Mouse (Mus musculus) ES-Bruce4 (cell line): ENCODE measurements around the gene Cct2. TPM values are rescaled to one million over a fixed set of nuclear protein-coding genes. Genes with fewer than 3 reads are reported as not detected.

Source experiments
- H3K27ac ChIP-seq: 2 replicates; pipeline ENCODE4 v1.5.1; 2012; ENCODE audit warnings: low read length, inconsistent platforms; ENCODE audit not compliant: insufficient read depth
- H3K27me3 ChIP-seq: 2 replicates; pipeline ENCODE4 v1.6.1; 2012; ENCODE audit warnings: mild to moderate bottlenecking, low read length, inconsistent platforms; ENCODE audit not compliant: control insufficient read depth, poor library complexity, insufficient read depth, severe bottlenecking
- H3K36me3 ChIP-seq: 2 replicates; pipeline ENCODE4 v1.6.1; 2012; ENCODE audit warnings: inconsistent platforms, mild to moderate bottlenecking, low read length, moderate library complexity; ENCODE audit not compliant: control insufficient read depth, poor library complexity, insufficient read depth, severe bottlenecking
- H3K4me1 ChIP-seq: one replicate; pipeline ENCODE4 v1.8.1; 2011; ENCODE audit warnings: low read length; ENCODE audit not compliant: control insufficient read depth, insufficient read depth
- H3K4me3 ChIP-seq: 2 replicates; pipeline ENCODE4 v1.5.1; 2011; ENCODE audit warnings: low read depth, mild to moderate bottlenecking, low read length
- H3K9ac ChIP-seq: 2 replicates; pipeline ENCODE4 v1.6.1; 2012; ENCODE audit warnings: low read depth, mild to moderate bottlenecking, inconsistent platforms; ENCODE audit not compliant: poor library complexity, severe bottlenecking
- H3K9me3 ChIP-seq: replicated peaks from 2 replicates; pipeline ENCODE4 v1.6.1; 2012; ENCODE audit warnings: mild to moderate bottlenecking, low read length, inconsistent platforms; ENCODE audit not compliant: control insufficient read depth, poor library complexity, insufficient read depth, severe bottlenecking
- CTCF ChIP-seq: IDR thresholded peaks from one replicate; pipeline ENCODE4 v1.8.1; 2011; ENCODE audit warnings: low read depth, low read length
- EP300 ChIP-seq: IDR thresholded peaks from 2 replicates; pipeline ENCODE4 v1.6.1; 2011; ENCODE audit warnings: low read depth, low read length; ENCODE audit not compliant: insufficient read depth
- POLR2A ChIP-seq: IDR thresholded peaks from one replicate; pipeline ENCODE4 v1.8.1; 2011; ENCODE audit warnings: low read length; ENCODE audit not compliant: insufficient read depth
- polyA plus RNA-seq: library from polyadenylated mRNA; stranded (reverse); fragments of >200 nt; gene quantifications from 2 replicates; pipeline ENCODE4 v1.2.4, GENCODE M21; 2011; ENCODE audit warnings: low read depth; ENCODE audit not compliant: missing spikeins, insufficient read depth, insufficient read length

Cct2 gene
- polyA plus RNA-seq, 1 experiment = 974 TPM

GRCm38 (mm10) chr10:117013689-117014390, 49.8 kb downstream of the Cct2 start:
- no peak overlapping the region for H3K9ac ChIP-seq
- H3K9me3 ChIP-seq = no peaks in the 10 kb centered on the region
- H3K27ac ChIP-seq = no peak overlapping the region
- no peaks in the 10 kb centered on the region for H3K36me3 ChIP-seq
- H3K4me3 ChIP-seq = no peak overlapping the region
- H3K4me1 ChIP-seq = no peaks in the 10 kb centered on the region
- no peaks in the 10 kb centered on the region for H3K27me3 ChIP-seq
- TF ChIP-seq CTCF = no peak
- TF ChIP-seq EP300 = no peak
- no peak for TF ChIP-seq POLR2A

- Histone ChIP-seq H3K4me1 (no peaks in the 10 kb centered on the region), H3K36me3 (no peaks in the 10 kb centered on the region), H3K9ac (no peak overlapping the region), H3K27me3 (no peaks in the 10 kb centered on the region), H3K9me3 (no peaks in the 10 kb centered on the region), H3K27ac (no peak overlapping the region), H3K4me3 (no peak overlapping the region)
- TF ChIP-seq POLR2A = no peak
- TF ChIP-seq CTCF = no peak
- TF ChIP-seq EP300 = no peak
These were observed 52.6 kb downstream of the Cct2 start for GRCm38 (mm10) chr10:117011047-117011446.

GRCm38 (mm10) chr10:117009691-117010090, 53.9 kb downstream of the Cct2 start:
- no peak overlapping the region for H3K4me3 ChIP-seq
- no peak overlapping the region for H3K9ac ChIP-seq
- H3K27me3 ChIP-seq = no peaks in the 10 kb centered on the region
- H3K9me3 ChIP-seq = no peaks in the 10 kb centered on the region
- no peak overlapping the region for H3K27ac ChIP-seq
- H3K4me1 ChIP-seq = no peaks in the 10 kb centered on the region
- H3K36me3 ChIP-seq = no peaks in the 10 kb centered on the region
- TF ChIP-seq CTCF (no peak), EP300 (no peak), POLR2A (no peak)

- Histone ChIP-seq H3K9ac (no peak overlapping the region), H3K4me3 (no peak overlapping the region), H3K36me3 (no peaks in the 10 kb centered on the region), H3K27me3 (no peaks in the 10 kb centered on the region), H3K4me1 (no peaks in the 10 kb centered on the region), H3K27ac (no peak overlapping the region), H3K9me3 (no peaks in the 10 kb centered on the region)
- TF ChIP-seq CTCF = no peak
- no peak for TF ChIP-seq EP300
- no peak for TF ChIP-seq POLR2A
These were observed 57.7 kb downstream of the Cct2 start for GRCm38 (mm10) chr10:117005707-117006464.

GRCm38 (mm10) chr10:117004695-117005094, 58.9 kb downstream of the Cct2 start:
- TF ChIP-seq EP300 (no peak), POLR2A (no peak), CTCF (no peak)
- H3K4me3 ChIP-seq = no peak overlapping the region
- H3K9me3 ChIP-seq = no peaks in the 10 kb centered on the region
- no peak overlapping the region for H3K27ac ChIP-seq
- H3K27me3 ChIP-seq = no peaks in the 10 kb centered on the region
- H3K36me3 ChIP-seq = no peaks in the 10 kb centered on the region
- H3K9ac ChIP-seq = no peak overlapping the region
- H3K4me1 ChIP-seq = no peaks in the 10 kb centered on the region

Other genes starting within 250 kb of the Cct2 start
- 0.19 TPM in 1 of 2 replicates, not detected in the other for gene Myrfl, start 166.9 kb downstream of the Cct2 start, polyA plus RNA-seq
- gene Rab3ip, start 113.0 kb downstream of the Cct2 start, polyA plus RNA-seq = 58.7 and 70.8 TPM in 2 replicates
- not detected in 2 replicates for gene Gm10271, start 91.2 kb downstream of the Cct2 start, polyA plus RNA-seq
- gene Best3, start 77.5 kb downstream of the Cct2 start, polyA plus RNA-seq = not detected in 2 replicates
- not detected in 2 replicates for gene Lrrc10, start 18.5 kb downstream of the Cct2 start, polyA plus RNA-seq
- 43.3 and 49.0 TPM in 2 replicates for gene Frs2, start 84.7 kb upstream of the Cct2 start, polyA plus RNA-seq
- 60.6 and 65.1 TPM in 2 replicates for gene Yeats4, start 160.7 kb upstream of the Cct2 start, polyA plus RNA-seq
- not detected in 2 replicates for gene 9530003J23Rik, start 174.9 kb upstream of the Cct2 start, polyA plus RNA-seq
- not detected in 2 replicates for gene Lyz2, start 218.5 kb upstream of the Cct2 start, polyA plus RNA-seq
- not detected in 2 replicates for gene Lyz1, start 229.1 kb upstream of the Cct2 start, polyA plus RNA-seq